Mouse (Mus musculus): Measurements from ENCODE around the gene Mbd3. TPM values are rescaled to one million over a fixed set of nuclear protein-coding genes. Genes with fewer than 3 reads are reported as not detected.

The Mbd3 gene
- polyA plus RNA-seq, 1 experiment from 2014 or later = 90.6 TPM

DNA sequence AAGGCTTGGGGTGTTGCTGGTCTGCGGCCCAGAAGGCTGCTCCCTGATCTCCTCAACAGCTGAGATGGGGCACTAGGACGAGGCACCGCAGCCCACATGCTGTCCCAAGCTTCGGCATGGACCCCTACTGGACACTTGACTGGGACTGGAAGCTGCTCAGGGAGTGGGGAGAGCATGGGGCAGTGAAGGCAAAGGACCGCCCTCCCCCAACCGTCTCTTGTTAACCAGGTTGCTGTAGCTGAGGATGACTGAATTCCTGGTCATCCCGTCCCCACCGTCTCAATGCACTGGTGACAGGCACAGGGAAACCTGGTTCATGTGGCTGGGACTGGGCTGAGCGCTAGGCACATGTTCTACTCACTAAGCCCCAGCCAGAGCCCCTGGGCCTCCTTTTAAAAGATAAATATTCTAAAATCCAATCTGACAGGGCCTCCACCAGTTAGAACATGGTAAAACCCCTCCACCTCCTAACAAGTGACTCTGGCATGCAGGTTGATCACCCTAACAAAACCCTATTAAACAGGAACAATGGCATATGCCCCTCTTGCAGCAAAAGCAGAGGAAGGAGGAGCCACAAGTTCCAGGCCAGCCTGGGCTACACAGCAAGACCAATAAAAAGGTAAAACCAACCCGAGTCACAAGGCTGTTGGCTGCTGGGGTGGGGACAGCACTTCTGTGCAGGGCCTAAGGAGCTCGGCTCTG lies 2.4 kb downstream of the Mbd3 start:
- Histone ChIP-seq H3K9me3 (ENCODE audit: low read length) (no peaks in the 10 kb centered on the region), H3K4me1 (ENCODE audit: insufficient read depth, low read depth, low read length) (peaks cover 12% of the 10 kb centered on the region), H3K27me3 (replicated peaks; ENCODE audit: insufficient read depth, low read length) (no peaks in the 10 kb centered on the region), H3K27ac (ENCODE audit: low read length) (no peak overlapping the region), H3K4me2 (replicated peaks; ENCODE audit: low read depth, low read length) (no peak overlapping the region), H3K4me3 (ENCODE audit: low read depth, low read length) (no peak overlapping the region), H3K36me3 (ENCODE audit: insufficient read depth, low read length) (peaks cover 16% of the 10 kb centered on the region; the same call in 1 of the 2 replicates), H3K9ac (replicated peaks; ENCODE audit: low read depth) (no peak overlapping the region)
- WGBS = 77% methylated on average over 11 of the region's 11 CpGs
- TF ChIP-seq CTCF (IDR thresholded peaks at IDR 0.05) = peak; percentile 18; the same call in 1 of the 2 replicates
- TF ChIP-seq EP300 (IDR thresholded peaks at IDR 0.05) = no peak
- no peak for DNase-seq (ENCODE audit: low spot score)
- no peak for ATAC-seq

DNA sequence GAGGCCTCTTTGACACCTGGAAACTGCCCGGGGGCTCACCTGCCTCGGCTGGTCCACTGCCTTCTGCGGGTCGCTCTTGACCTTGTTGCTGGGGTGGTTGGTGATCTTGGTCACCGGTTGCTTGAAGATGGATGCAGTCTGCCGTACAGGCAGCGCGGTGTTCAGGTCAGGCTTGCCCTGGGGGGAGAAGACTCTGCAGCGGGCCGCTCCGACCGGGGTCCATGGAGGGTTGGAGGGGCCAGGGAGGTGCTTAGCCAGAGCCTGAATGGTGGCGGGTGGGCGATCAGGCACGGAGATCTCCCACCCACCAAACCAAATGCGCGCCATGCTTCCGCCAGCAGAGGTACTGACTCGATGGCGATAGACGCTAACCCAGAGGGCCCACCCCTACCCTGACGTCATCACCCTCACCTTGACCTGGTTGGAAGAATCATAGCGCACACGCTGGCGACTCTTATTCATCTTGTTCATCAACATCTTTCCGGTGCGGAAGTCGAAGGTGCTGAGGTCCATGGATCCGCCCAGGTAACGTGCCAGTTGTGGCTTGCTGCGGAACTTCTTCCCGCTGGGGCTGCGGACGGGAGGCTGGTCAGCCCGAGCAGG lies 4.2 kb downstream of the Mbd3 start:
- no peak overlapping the region for H3K4me2 ChIP-seq (replicated peaks; ENCODE audit: low read depth, low read length)
- no peak overlapping the region for H3K27ac ChIP-seq (ENCODE audit: low read length)
- WGBS = 93% methylated on average over 35 of the region's 35 CpGs
- H3K4me1 ChIP-seq (ENCODE audit: insufficient read depth, low read depth, low read length) = peaks cover 7% of the 10 kb centered on the region
- ATAC-seq (no peak), DNase-seq (ENCODE audit: low spot score) (no peak)
- no peaks in the 10 kb centered on the region for H3K27me3 ChIP-seq (replicated peaks; ENCODE audit: insufficient read depth, low read length)
- TF ChIP-seq CTCF (IDR thresholded peaks at IDR 0.05) = no peak
- TF ChIP-seq EP300 (IDR thresholded peaks at IDR 0.05) = no peak
- H3K36me3 ChIP-seq (ENCODE audit: insufficient read depth, low read length) = peaks cover 18% of the 10 kb centered on the region; the same call in 1 of the 2 replicates
- no peak overlapping the region for H3K9ac ChIP-seq (replicated peaks; ENCODE audit: low read depth)
- no peak overlapping the region for H3K4me3 ChIP-seq (ENCODE audit: low read depth, low read length)
- H3K9me3 ChIP-seq (ENCODE audit: low read length) = no peaks in the 10 kb centered on the region

DNA sequence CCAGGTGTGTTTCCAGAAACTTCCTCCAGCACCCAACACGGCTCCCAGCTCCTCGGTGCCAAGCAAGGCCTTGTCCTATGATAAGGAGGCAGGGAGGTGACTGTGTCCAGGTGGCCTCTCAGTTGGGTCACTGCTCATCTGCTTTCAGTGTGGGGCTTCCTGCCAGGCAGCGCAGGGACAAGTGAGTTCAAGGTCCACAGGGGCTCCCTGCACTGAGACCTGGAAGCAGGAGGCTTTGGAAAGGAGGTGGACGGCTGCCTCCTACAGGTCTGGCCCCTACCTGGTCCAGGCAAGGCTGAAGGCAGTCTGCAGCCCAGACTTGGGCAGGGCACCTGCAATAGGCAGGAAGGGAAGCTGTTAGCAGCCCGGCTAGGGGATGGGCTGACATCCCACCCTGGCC lies 6.7 kb downstream of the Mbd3 start:
- Histone ChIP-seq H3K9ac (replicated peaks; ENCODE audit: low read depth) (no peak overlapping the region), H3K27ac (ENCODE audit: low read length) (no peak overlapping the region), H3K4me3 (ENCODE audit: low read depth, low read length) (no peak overlapping the region), H3K9me3 (ENCODE audit: low read length) (no peaks in the 10 kb centered on the region), H3K27me3 (replicated peaks; ENCODE audit: insufficient read depth, low read length) (no peaks in the 10 kb centered on the region), H3K4me1 (ENCODE audit: insufficient read depth, low read depth, low read length) (peaks cover 8% of the 10 kb centered on the region; the same call in 1 of the 2 replicates), H3K4me2 (replicated peaks; ENCODE audit: low read depth, low read length) (no peak overlapping the region), H3K36me3 (ENCODE audit: insufficient read depth, low read length) (peaks cover 18% of the 10 kb centered on the region; the same call in 1 of the 2 replicates)
- 96% methylated on average over 5 of the region's 5 CpGs for WGBS
- ATAC-seq = no peak
- TF ChIP-seq EP300 (IDR thresholded peaks at IDR 0.05) (no peak), CTCF (IDR thresholded peaks at IDR 0.05) (no peak)
- DNase-seq (ENCODE audit: low spot score) = no peak

DNA sequence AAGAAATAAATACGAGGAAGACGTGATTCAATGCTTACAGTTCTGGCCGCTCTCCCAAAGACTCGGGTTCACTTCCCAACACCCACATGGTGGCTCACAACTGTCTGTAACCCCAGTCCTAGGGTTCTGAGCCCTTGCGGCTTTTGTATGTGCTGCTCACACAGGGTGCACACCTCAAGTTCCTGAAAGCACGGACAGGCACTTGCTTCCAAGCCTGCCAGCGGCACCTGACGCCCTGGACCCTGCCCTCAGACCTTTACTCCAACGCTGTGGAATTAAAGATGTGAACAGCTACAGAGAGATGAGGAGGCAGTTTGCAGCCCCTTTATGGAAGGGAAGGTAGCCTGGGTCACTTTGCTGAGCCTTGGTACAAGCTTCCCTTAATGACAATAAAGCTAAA lies 8.7 kb downstream of the Mbd3 start:
- Histone ChIP-seq H3K4me2 (replicated peaks; ENCODE audit: low read depth, low read length) (no peak overlapping the region), H3K4me3 (ENCODE audit: low read depth, low read length) (no peak overlapping the region), H3K9ac (replicated peaks; ENCODE audit: low read depth) (no peak overlapping the region), H3K27ac (ENCODE audit: low read length) (no peak overlapping the region), H3K27me3 (replicated peaks; ENCODE audit: insufficient read depth, low read length) (no peaks in the 10 kb centered on the region), H3K4me1 (ENCODE audit: insufficient read depth, low read depth, low read length) (peaks cover 6% of the 10 kb centered on the region; the same call in 1 of the 2 replicates), H3K9me3 (ENCODE audit: low read length) (no peaks in the 10 kb centered on the region), H3K36me3 (ENCODE audit: insufficient read depth, low read length) (peaks cover 18% of the 10 kb centered on the region; the same call in 1 of the 2 replicates)
- WGBS = 75% methylated on average over 9 of the region's 9 CpGs
- DNase-seq (ENCODE audit: low spot score) = no peak
- TF ChIP-seq EP300 (IDR thresholded peaks at IDR 0.05) = no peak
- TF ChIP-seq CTCF (IDR thresholded peaks at IDR 0.05) = no peak
- no peak for ATAC-seq

DNA sequence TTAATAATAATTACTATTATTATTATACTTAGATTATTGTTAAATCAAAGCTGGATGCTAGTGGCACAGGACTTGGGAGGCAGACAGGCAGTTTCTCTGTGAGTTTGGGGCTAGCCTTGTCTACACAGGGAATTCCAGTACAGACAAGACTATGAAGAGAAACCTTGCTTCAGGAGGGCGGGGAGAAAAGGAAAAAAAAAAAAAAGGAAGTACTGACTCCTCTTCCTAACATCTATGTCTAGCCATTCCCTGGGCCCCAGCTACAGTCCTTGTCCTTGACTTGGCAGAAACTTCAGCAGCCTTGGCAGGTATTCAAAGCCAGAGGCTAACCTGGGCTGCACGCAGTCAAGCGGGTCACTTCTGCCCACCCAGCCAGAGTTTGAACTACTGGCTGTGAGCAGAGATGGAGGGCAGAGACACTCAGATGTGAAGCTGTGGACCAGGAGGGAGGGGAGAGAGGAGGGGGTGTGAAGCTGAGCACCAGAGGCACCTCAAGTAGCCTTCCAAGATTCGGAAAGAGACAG lies 10.1 kb downstream of the Mbd3 start:
- ATAC-seq (no peak), DNase-seq (ENCODE audit: low spot score) (no peak)
- no peak overlapping the region for H3K4me3 ChIP-seq (ENCODE audit: low read depth, low read length)
- H3K27me3 ChIP-seq (replicated peaks; ENCODE audit: insufficient read depth, low read length) = no peaks in the 10 kb centered on the region
- no peaks in the 10 kb centered on the region for H3K9me3 ChIP-seq (ENCODE audit: low read length)
- no peak overlapping the region for H3K4me2 ChIP-seq (replicated peaks; ENCODE audit: low read depth, low read length)
- TF ChIP-seq EP300 (IDR thresholded peaks at IDR 0.05) = no peak
- TF ChIP-seq CTCF (IDR thresholded peaks at IDR 0.05) = no peak
- H3K36me3 ChIP-seq (ENCODE audit: insufficient read depth, low read length) = peaks cover 10% of the 10 kb centered on the region; the same call in 1 of the 2 replicates
- no peak overlapping the region for H3K9ac ChIP-seq (replicated peaks; ENCODE audit: low read depth)
- H3K27ac ChIP-seq (ENCODE audit: low read length) = no peak overlapping the region
- peaks cover 17% of the 10 kb centered on the region; the same call in 1 of the 2 replicates for H3K4me1 ChIP-seq (ENCODE audit: insufficient read depth, low read depth, low read length)
- WGBS = 51% methylated on average over 4 of the region's 4 CpGs

DNA sequence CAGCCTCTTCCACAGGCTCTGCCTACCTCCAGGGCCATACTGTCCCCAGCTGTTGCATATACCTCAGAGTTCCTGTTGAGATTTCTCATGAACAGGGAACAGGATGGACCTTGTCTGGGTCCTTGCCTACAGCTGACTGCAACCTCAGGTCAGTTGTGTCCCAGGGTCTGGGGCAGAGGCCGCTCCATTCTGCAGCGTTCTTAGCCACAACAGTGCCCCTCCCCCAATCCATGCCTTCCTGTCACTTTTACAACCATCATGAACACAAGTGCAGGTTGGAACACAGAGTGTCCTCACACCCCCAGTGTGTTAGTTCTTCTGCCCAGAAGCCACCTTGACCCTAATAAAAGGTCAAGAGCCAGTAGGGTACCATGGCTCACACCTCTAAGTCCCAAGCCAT lies 10.6 kb downstream of the Mbd3 start:
- Histone ChIP-seq H3K9ac (replicated peaks; ENCODE audit: low read depth) (no peak overlapping the region), H3K27ac (ENCODE audit: low read length) (no peak overlapping the region), H3K9me3 (ENCODE audit: low read length) (no peaks in the 10 kb centered on the region), H3K4me1 (ENCODE audit: insufficient read depth, low read depth, low read length) (peaks cover 20% of the 10 kb centered on the region; the same call in 1 of the 2 replicates), H3K4me3 (ENCODE audit: low read depth, low read length) (no peak overlapping the region), H3K27me3 (replicated peaks; ENCODE audit: insufficient read depth, low read length) (no peaks in the 10 kb centered on the region), H3K36me3 (ENCODE audit: insufficient read depth, low read length) (peaks cover 10% of the 10 kb centered on the region; the same call in 1 of the 2 replicates), H3K4me2 (replicated peaks; ENCODE audit: low read depth, low read length) (no peak overlapping the region)
- no peak for TF ChIP-seq CTCF (IDR thresholded peaks at IDR 0.05)
- TF ChIP-seq EP300 (IDR thresholded peaks at IDR 0.05) = no peak
- DNase-seq (ENCODE audit: low spot score) (no peak), ATAC-seq (no peak)
- WGBS = 21% methylated on average over 2 of the region's 2 CpGs
